Mouse (Mus musculus) bone marrow macrophage, adult 2 months (primary cell): Measurements from ENCODE around the gene Clk2. TPM values are rescaled to one million over a fixed set of nuclear protein-coding genes. Genes with fewer than 3 reads are reported as not detected.

Experiments
- H3K27ac ChIP-seq: 2 replicates; pipeline ENCODE4 v1.5.1; 2012; ENCODE audit warnings: low read depth, low read length; ENCODE audit not compliant: insufficient read depth
- H3K4me1 ChIP-seq: 2 replicates; pipeline ENCODE4 v1.6.1; 2012; ENCODE audit warnings: low read length; ENCODE audit not compliant: control insufficient read depth, insufficient read depth
- H3K4me3 ChIP-seq: 2 replicates; pipeline ENCODE4 v1.5.1; 2012; ENCODE audit warnings: mild to moderate bottlenecking, low read length, moderate library complexity; ENCODE audit not compliant: insufficient read depth
- CTCF ChIP-seq: IDR thresholded peaks from 2 replicates; pipeline ENCODE4 v1.5.1; 2012; ENCODE audit warnings: low read depth, mild to moderate bottlenecking, low read length, moderate library complexity
- POLR2A ChIP-seq: IDR thresholded peaks from 2 replicates; pipeline ENCODE4 v1.6.1; 2012; ENCODE audit warnings: mild to moderate bottlenecking, low read depth, low read length, borderline replicate concordance
- polyA plus RNA-seq: library from polyadenylated mRNA; stranded (reverse); fragments of >200 nt; gene quantifications from 2 replicates; pipeline ENCODE4 v1.2.4, GENCODE M21; 2012; ENCODE audit not compliant: missing spikeins, insufficient read depth, insufficient read length

Gene Clk2
- polyA plus RNA-seq, 1 experiment: 52.5 TPM

GRCm38 (mm10) chr3:89218271-89218670 is 53.7 kb downstream of the Clk2 start:
- H3K4me3 ChIP-seq: no peak overlapping the region
- H3K27ac ChIP-seq: no peak overlapping the region
- peaks cover 5% of the 10 kb centered on the region for H3K4me1 ChIP-seq
- TF ChIP-seq CTCF (no peak), POLR2A (no peak)

- H3K4me1 ChIP-seq: peaks cover 3% of the 10 kb centered on the region
- H3K27ac ChIP-seq: no peak overlapping the region
- no peak overlapping the region for H3K4me3 ChIP-seq
- TF ChIP-seq POLR2A (no peak), CTCF (no peak)
These were observed 55.0 kb downstream of the Clk2 start for GRCm38 (mm10) chr3:89219546-89219945.

DNA sequence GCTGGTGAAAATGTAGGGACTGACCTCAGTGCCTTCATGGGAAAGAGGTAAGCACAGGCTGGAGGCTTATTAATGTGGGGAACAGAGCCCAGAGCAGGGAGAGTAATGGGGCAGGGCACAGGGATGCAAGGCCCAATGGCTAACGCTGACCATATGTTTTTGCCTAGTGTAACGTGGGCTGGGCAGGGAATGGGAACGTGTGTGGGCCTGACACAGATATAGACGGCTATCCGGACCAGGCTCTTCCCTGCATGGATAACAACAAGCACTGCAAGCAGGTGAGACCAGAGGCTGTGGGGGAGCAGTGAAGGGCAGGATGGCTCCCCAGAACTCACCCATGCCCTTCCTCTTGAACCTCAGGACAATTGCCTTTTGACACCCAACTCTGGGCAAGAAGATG is 56.6 kb downstream of the Clk2 start:
- Histone ChIP-seq H3K4me3 (no peak overlapping the region), H3K4me1 (no peaks in the 10 kb centered on the region), H3K27ac (no peak overlapping the region)
- TF ChIP-seq POLR2A (no peak), CTCF (no peak)

DNA sequence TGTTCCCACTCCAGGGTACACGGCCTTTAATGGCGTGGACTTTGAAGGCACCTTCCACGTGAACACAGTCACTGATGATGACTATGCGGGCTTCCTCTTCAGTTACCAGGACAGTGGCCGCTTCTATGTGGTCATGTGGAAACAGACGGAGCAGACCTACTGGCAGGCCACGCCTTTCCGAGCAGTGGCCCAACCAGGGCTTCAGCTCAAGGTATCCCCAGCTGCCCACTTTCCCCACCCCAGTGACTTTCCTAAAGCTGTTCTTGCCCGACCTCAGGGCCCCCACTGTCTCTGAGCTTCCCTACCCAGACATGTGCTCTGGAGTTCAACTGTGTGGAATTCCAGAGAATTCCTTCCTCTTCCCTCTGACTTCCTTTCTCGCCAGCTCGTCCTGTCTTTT is 60.2 kb downstream of the Clk2 start:
- Histone ChIP-seq H3K4me3 (no peak overlapping the region), H3K27ac (no peak overlapping the region), H3K4me1 (peaks cover 5% of the 10 kb centered on the region; the same call in 1 of the 2 replicates)
- TF ChIP-seq POLR2A: no peak
- TF ChIP-seq CTCF: no peak

DNA sequence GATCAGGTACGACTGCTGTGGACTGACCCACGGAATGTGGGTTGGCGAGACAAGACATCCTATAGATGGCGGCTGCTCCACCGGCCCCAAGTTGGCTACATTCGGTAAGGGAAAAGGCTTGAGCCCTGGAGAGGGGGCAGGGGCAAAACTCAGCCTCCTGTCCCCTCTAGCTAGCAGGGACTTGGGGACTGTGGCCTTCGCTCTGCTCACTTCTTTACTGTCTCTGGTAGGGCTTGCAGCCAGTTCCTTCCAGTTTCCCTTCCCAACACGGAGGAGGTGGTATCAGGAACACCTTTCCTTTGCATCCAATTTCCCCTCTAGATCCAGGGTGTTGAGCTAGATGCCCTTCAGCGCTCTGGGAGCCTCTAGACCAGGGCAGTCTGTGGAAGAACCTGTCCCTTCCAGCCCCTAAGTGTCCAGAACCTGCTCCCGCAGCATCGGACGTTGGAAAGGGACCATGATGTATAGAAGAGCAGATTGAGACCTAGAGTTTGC is 60.8 kb downstream of the Clk2 start:
- H3K4me1 ChIP-seq: peaks cover 5% of the 10 kb centered on the region; the same call in 1 of the 2 replicates
- no peak overlapping the region for H3K27ac ChIP-seq
- no peak overlapping the region for H3K4me3 ChIP-seq
- no peak for TF ChIP-seq CTCF

GRCm38 (mm10) chr3:89225918-89226317 is 61.3 kb downstream of the Clk2 start:
- TF ChIP-seq CTCF (no peak), POLR2A (no peak)
- H3K4me3 ChIP-seq: no peak overlapping the region
- H3K4me1 ChIP-seq: peaks cover 5% of the 10 kb centered on the region; the same call in 1 of the 2 replicates
- H3K27ac ChIP-seq: no peak overlapping the region

DNA sequence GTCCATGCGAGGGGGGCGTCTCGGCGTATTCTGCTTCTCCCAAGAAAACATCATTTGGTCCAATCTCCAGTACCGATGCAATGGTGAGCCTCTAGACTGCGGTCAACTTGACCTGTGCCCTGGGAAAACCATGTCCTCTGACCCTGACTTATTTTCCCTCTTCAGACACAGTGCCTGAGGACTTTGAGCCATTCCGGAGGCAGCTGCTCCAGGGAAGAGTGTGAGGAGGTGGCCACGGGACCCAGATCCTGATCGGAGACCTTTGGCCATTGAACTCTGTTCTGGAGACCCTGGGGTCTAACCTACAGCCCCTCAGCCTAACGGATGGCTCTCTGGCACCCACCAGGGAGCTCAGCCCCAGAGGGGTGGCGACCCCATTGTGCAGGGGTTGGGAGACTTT is 61.8 kb downstream of the Clk2 start:
- Histone ChIP-seq H3K4me3 (no peak overlapping the region), H3K27ac (no peak overlapping the region), H3K4me1 (peaks cover 7% of the 10 kb centered on the region; the same call in 1 of the 2 replicates)
- TF ChIP-seq CTCF (no peak), POLR2A (no peak)

Other genes with a start within 250 kb of the Clk2 start
- 21.6 and 23.1 TPM in 2 replicates for gene Ash1l, start 214.2 kb upstream of the Clk2 start, polyA plus RNA-seq
- gene Dap3, start 213.6 kb upstream of the Clk2 start, polyA plus RNA-seq: 62.1 and 64.9 TPM in 2 replicates
- 22.0 and 28.2 TPM in 2 replicates for gene Rusc1, start 71.5 kb upstream of the Clk2 start, polyA plus RNA-seq
- gene Gm43738, start 63.7 kb upstream of the Clk2 start, polyA plus RNA-seq: not detected in 2 replicates
- 37.5 and 42.2 TPM in 2 replicates for gene Fdps, start 62.8 kb upstream of the Clk2 start, polyA plus RNA-seq
- not detected in 2 replicates for gene Pklr, start 28.7 kb upstream of the Clk2 start, polyA plus RNA-seq
- gene Hcn3, start 4.6 kb upstream of the Clk2 start, polyA plus RNA-seq: 0.47 TPM in 1 of 2 replicates, not detected in the other
- 76.5 and 77.9 TPM in 2 replicates for gene Scamp3, start 12.7 kb downstream of the Clk2 start, polyA plus RNA-seq
- gene Fam189b, start 18.3 kb downstream of the Clk2 start, polyA plus RNA-seq: 17.4 TPM in 2 replicates
- gene Gba, start 38.1 kb downstream of the Clk2 start, polyA plus RNA-seq: 130 and 141 TPM in 2 replicates
- gene Thbs3, start 50.4 kb downstream of the Clk2 start, polyA plus RNA-seq: 1.1 TPM in 1 of 2 replicates, not detected in the other
- gene Mtx1, start 62.3 kb downstream of the Clk2 start, polyA plus RNA-seq: 66.1 and 66.8 TPM in 2 replicates
- gene Muc1, start 64.3 kb downstream of the Clk2 start, polyA plus RNA-seq: 0.47 TPM in 1 of 2 replicates, not detected in the other
- 94.1 and 97.0 TPM in 2 replicates for gene Krtcap2, start 81.2 kb downstream of the Clk2 start, polyA plus RNA-seq
- 0.34 and 0.84 TPM in 2 replicates for gene Trim46, start 81.5 kb downstream of the Clk2 start, polyA plus RNA-seq
- 62.0 and 66.3 TPM in 2 replicates for gene Dpm3, start 94.6 kb downstream of the Clk2 start, polyA plus RNA-seq
- 42.7 and 55.2 TPM in 2 replicates for gene Slc50a1, start 105.8 kb downstream of the Clk2 start, polyA plus RNA-seq
- 0.96 TPM in 1 of 2 replicates, not detected in the other for gene Efna1, start 116.3 kb downstream of the Clk2 start, polyA plus RNA-seq
- gene Efna3, start 158.2 kb downstream of the Clk2 start, polyA plus RNA-seq: not detected in 2 replicates
- not detected in 2 replicates for gene Efna4, start 173.2 kb downstream of the Clk2 start, polyA plus RNA-seq
- gene Adam15, start 185.2 kb downstream of the Clk2 start, polyA plus RNA-seq: 315 and 328 TPM in 2 replicates
- not detected in 2 replicates for gene Dcst2, start 197.2 kb downstream of the Clk2 start, polyA plus RNA-seq
- not detected in 2 replicates for gene Dcst1, start 200.5 kb downstream of the Clk2 start, polyA plus RNA-seq
- 66.0 and 75.2 TPM in 2 replicates for gene Zbtb7b, start 230.0 kb downstream of the Clk2 start, polyA plus RNA-seq
- gene Lenep, start 238.0 kb downstream of the Clk2 start, polyA plus RNA-seq: not detected in 2 replicates
- gene Flad1, start 247.1 kb downstream of the Clk2 start, polyA plus RNA-seq: 17.7 and 20.5 TPM in 2 replicates